11 mouse cellular contexts compared by ENCODE assay signal in genomic region chr5:63648187-63648586, GRCm38 (mm10). TPM values are rescaled to one million over a fixed set of nuclear protein-coding genes. Genes with fewer than 3 reads are reported as not detected.
DNase-seq lines count a peak whose midpoint lies in the region; ATAC-seq and TF ChIP-seq lines count a peak whose summit lies in the region.
"Had no signal": no experiment of that assay in that cellular context is flagged by ENCODE, and none has a peak within 500 bp of the region (broad histone marks: within the 10 kb centered on the region; RNA-seq: fewer than 3 reads in every experiment).

No protein-coding gene starts in this region.

- no peaks in the 10 kb centered on the region for H3K36me3 ChIP-seq in intestine, postnatal 0 days (ENCODE audit: control insufficient read depth, insufficient read depth)
- no peaks in the 10 kb centered on the region for H3K36me3 ChIP-seq in intestine, embryonic 15.5 days
- no peaks in the 10 kb centered on the region for H3K36me3 ChIP-seq in neural tube, embryonic 13.5 days
- H3K36me3 ChIP-seq: G1E; liver, embryonic 15.5 days; stomach, embryonic 15.5 days had no signal

- peaks cover 38% of the 10 kb centered on the region for H3K27me3 ChIP-seq in intestine, postnatal 0 days (replicated peaks; ENCODE audit: control insufficient read depth, insufficient read depth, low read length)
- peaks cover 29% of the 10 kb centered on the region for H3K27me3 ChIP-seq in intestine, embryonic 15.5 days (replicated peaks)
- peaks cover 45% of the 10 kb centered on the region for H3K27me3 ChIP-seq in neural tube, embryonic 13.5 days

- no peak overlapping the region for H3K4me3 ChIP-seq in intestine, postnatal 0 days (ENCODE audit: low read depth, low read length)
- no peak overlapping the region for H3K4me3 ChIP-seq in intestine, embryonic 15.5 days (replicated peaks)
- H3K4me3 ChIP-seq in neural tube, embryonic 13.5 days: no peak overlapping the region
- H3K4me3 ChIP-seq: liver, embryonic 15.5 days had no signal

- H3K9ac ChIP-seq in intestine, postnatal 0 days (ENCODE audit: low read depth, low read length): no peak overlapping the region
- H3K9ac ChIP-seq in intestine, embryonic 15.5 days: no peak overlapping the region
- no peak overlapping the region for H3K9ac ChIP-seq in neural tube, embryonic 13.5 days
- H3K9ac ChIP-seq: liver, embryonic 15.5 days; stomach, embryonic 15.5 days had no signal

- peak; percentile 20 for DNase-seq in R1 (ENCODE audit: low read depth, low spot score)
- peak; percentile 43 to 77 for DNase-seq in frontal cortex, postnatal 36 days (ENCODE audit: low spot score in 2 of 2)
- no peak for DNase-seq in urinary bladder, postnatal 4 days (ENCODE audit: low spot score in 2 of 2)
- no peak for DNase-seq in adipocyte (ENCODE audit: low spot score)
- DNase-seq in adrenal gland, adult (ENCODE audit: inconsistent age in 2 of 2, low spot score in 1 of 2): no peak

- H3K27ac ChIP-seq in intestine, postnatal 0 days (ENCODE audit: low read depth, low read length): no peak overlapping the region
- no peak overlapping the region for H3K27ac ChIP-seq in intestine, embryonic 15.5 days
- H3K27ac ChIP-seq in neural tube, embryonic 13.5 days (replicated peaks): no peak overlapping the region
- H3K27ac ChIP-seq: liver, embryonic 15.5 days; stomach, embryonic 15.5 days had no signal

- WGBS in intestine, postnatal 0 days: 40% methylated on average over 2 of the region's 2 CpGs
- 28% methylated on average over 2 of the region's 2 CpGs for WGBS in intestine, embryonic 15.5 days
- WGBS in neural tube, embryonic 13.5 days: 43% methylated on average over 2 of the region's 2 CpGs

- H3K4me2 ChIP-seq in intestine, postnatal 0 days (replicated peaks; ENCODE audit: low read depth): no peak overlapping the region
- no peak overlapping the region for H3K4me2 ChIP-seq in intestine, embryonic 15.5 days (replicated peaks)
- peak overlapping the region; percentile 99 for H3K4me2 ChIP-seq in neural tube, embryonic 13.5 days
- H3K4me2 ChIP-seq: liver, embryonic 15.5 days had no signal

- no peak for ATAC-seq in intestine, postnatal 0 days
- ATAC-seq in intestine, embryonic 15.5 days: no peak
- ATAC-seq in neural tube, embryonic 13.5 days (ENCODE audit: low read depth): peak; percentile 57; the same call in 1 of the 2 replicates

- H3K4me1 ChIP-seq in intestine, postnatal 0 days (replicated peaks; ENCODE audit: control insufficient read depth, insufficient read depth, low read length): no peaks in the 10 kb centered on the region
- peaks cover 5% of the 10 kb centered on the region; the same call in 1 of the 2 replicates for H3K4me1 ChIP-seq in intestine, embryonic 15.5 days (replicated peaks)
- peaks cover 12% of the 10 kb centered on the region for H3K4me1 ChIP-seq in neural tube, embryonic 13.5 days (replicated peaks)
- H3K4me1 ChIP-seq: liver, embryonic 15.5 days had no signal

- no peaks in the 10 kb centered on the region for H3K9me3 ChIP-seq in intestine, postnatal 0 days (ENCODE audit: control insufficient read depth)
- H3K9me3 ChIP-seq in intestine, embryonic 15.5 days: no peaks in the 10 kb centered on the region
- H3K9me3 ChIP-seq in neural tube, embryonic 13.5 days: no peaks in the 10 kb centered on the region
- H3K9me3 ChIP-seq: liver, embryonic 15.5 days; stomach, embryonic 15.5 days had no signal

- 0 out of 2 replicates have a peak, but pooled peaks have one; percentile 10 for TF ChIP-seq CTCF in intestine, postnatal 0 days (IDR thresholded peaks at IDR 0.05; ENCODE audit: low read depth)

RNA-seq across cellular contexts. Expression of gene Nwd2, which starts 0.7 kb away (rescaled TPM):
- 0.24 and 0.27 TPM in 2 replicates for polyA plus RNA-seq in intestine, postnatal 0 days (2015; fragmentation: Nextera tagmentation; extraction: Ambion mirVana)
- polyA plus RNA-seq in intestine, embryonic 15.5 days (2015; fragmentation: Nextera tagmentation; extraction: Ambion mirVana): 0.18 and 0.30 TPM in 2 replicates
- 15.6 and 16.6 TPM in 2 replicates for polyA plus RNA-seq in neural tube, embryonic 13.5 days (2015; fragmentation: Nextera tagmentation; extraction: Ambion mirVana)
- polyA plus RNA-seq: G1E; liver, embryonic 15.5 days had no signal

Comparison
In these comparisons a context has a peak if more than half of its experiments do, and no peak if none do; other contexts are left out.
1. DNase-seq: peak in R1 (single experiment) and frontal cortex, postnatal 36 days (2 of 2); none in urinary bladder, postnatal 4 days (0 of 2), adipocyte (single experiment) and adrenal gland, adult (0 of 2).
2. RNA of gene Nwd2, which starts 0.7 kb away (polyA plus RNA-seq): 15.6 to 16.6 TPM in neural tube, embryonic 13.5 days; 0.18 to 0.30 TPM in intestine, embryonic 15.5 days and 0.24 to 0.27 TPM in intestine, postnatal 0 days; every median in the first group is over 10 times any median in the second.